Mouse (Mus musculus): ENCODE data around the gene Cplx2.

Cplx2 gene

DNA sequence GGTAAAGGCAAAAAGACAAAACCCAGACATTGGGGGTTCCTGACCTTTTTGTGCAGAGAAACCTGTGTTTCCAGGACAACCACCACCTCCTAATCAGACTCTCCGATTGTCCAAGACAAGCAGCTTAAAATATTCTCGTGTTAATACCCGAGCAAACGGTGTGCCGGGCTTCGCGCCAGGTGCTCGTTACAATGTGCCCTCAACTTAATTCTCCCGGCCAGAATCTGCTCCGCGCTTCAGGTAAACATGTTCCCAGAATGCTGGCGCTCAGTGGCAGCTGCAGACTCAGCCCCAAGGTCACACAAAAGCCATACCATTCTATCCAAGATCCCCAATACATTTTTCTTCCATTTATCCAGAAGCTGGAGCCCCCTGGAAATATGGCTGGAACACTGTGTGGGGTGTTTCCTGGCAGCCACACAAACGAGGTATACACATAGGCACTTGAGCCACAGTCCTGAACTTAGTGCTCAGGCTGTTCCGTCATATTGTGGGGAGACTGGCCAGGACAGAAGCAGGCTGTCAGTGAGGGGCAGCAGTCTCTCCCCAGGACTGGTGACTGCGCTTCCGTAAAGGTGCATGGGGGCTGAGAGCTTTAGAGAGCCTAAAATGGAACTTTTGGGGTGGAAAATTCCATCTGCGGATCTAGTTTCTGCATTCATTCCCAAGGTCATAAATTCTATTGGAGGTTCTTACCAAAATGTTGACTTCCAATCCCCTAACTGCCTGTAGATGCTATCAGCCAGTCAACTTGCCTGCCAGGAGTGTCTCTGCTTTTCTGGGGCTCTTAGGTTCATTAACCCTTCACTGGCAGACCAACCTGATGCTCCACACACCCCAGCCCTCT is 32.3 kb downstream of the Cplx2 start:
- DNase-seq = peak in 1 of 2 experiments; percentile 36

DNA sequence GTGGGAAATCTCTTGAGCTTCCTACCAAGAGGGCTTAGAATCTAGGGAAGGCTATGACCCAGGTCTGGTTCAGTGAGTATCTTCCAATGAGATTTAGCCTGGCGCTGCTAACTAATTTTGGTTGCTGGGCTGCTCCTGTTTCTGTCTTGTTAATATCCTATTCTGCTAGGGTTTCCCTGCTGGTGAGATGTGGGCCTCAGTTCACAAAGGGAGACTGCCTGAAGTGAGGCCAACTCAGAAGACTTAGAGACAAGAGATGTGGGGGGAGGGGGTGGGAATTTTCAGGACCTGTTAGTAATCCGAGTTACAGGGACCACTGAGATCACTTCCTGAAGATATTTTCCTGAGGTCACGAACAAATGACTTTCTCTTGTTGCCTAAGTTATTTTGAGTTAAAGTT is 33.1 kb downstream of the Cplx2 start:
- DNase-seq = no peak

DNA sequence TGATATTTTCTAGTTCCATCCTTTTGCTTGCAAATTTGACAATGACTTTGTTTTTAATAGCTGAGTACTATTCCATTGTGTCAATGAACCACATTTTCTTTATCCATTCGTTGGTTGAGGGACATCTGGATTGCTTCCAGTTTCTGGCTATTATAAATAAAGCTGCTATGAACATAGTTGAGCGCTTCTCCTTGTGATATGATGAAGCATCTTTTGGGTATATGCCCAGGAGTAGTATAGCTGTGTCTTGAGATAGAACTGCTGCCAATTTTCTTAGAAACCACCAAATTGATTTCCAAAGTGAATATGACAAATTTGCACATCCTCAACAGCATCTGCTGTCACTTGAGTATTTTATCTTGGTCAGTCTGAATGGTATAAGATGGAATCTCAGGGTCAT is 34.7 kb downstream of the Cplx2 start:
- DNase-seq = no peak

DNA sequence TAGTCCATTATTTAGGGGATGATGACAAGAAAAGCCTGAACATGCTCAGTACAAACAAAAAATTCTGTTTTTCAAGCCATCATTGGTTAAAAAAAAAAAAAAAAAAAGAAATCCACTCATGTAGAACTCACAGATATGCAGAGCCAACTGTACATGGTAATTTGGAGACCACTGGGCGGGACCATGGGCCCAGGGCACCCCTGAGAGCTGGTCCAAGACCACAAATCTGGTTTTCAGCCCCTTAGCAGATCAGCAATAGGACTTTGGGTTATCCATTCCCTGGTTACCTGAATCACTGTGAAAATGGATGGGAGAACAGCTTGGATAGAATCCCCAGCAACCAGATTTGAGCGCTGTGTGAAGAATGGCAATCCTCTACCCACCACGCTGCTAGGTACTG is 40.5 kb downstream of the Cplx2 start:
- no peak for DNase-seq

DNA sequence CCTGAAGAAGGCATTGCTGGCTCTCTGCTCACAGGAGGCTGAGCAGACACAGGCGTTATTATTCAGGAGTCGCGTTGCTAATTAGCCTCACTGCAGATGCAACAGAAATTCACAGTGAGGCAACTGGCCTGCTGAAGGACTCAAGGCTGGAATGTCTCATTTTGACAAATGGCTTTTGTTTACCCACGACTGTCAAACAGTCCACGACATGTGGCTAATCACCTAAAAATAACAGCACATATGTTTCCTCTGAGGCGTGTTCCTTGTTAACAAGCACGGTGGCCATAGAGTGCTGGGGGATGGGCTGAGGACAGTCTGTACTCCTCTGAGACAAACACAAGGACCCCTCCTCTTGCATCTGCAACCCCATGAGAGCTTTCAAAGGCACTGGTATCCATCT is 41.1 kb downstream of the Cplx2 start:
- DNase-seq = no peak

DNA sequence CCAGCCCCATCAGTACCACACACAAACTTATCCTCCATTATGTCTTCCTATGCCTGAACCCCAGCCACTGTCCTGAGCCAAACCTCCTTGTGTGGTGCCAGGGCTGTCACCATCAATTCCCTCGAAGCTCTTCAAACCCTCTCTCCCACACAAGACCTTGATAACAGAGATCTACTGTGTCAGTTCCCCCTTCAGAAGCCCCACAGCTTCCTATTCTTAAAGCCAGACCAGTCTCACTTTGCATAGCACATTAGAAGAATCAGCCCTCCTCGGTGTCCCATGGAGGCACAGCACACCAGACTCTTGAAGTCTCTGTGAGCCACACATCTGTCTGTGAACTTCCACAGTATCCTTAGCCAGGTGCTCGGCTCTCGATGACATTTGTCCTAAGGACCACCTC is 41.6 kb downstream of the Cplx2 start:
- DNase-seq = no peak

DNA sequence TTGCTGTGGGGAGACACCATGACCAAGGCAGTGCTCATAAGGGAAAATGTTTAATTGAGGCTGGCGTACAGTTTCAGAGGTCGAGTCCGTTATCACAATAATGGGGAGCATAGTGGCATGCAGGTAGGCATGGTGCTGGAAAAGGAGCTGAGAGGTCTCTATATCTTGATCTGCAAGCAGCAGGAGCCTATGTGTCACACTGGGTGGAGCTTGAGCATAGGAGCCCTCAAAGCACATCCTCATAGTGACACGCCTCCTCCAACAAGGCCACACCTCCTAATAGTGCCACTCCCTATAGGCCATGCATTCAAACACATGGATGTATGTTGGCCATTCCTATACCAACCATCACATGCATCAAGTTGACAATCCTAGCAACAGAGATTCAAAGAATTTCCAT is 43.9 kb downstream of the Cplx2 start:
- no peak for DNase-seq

DNA sequence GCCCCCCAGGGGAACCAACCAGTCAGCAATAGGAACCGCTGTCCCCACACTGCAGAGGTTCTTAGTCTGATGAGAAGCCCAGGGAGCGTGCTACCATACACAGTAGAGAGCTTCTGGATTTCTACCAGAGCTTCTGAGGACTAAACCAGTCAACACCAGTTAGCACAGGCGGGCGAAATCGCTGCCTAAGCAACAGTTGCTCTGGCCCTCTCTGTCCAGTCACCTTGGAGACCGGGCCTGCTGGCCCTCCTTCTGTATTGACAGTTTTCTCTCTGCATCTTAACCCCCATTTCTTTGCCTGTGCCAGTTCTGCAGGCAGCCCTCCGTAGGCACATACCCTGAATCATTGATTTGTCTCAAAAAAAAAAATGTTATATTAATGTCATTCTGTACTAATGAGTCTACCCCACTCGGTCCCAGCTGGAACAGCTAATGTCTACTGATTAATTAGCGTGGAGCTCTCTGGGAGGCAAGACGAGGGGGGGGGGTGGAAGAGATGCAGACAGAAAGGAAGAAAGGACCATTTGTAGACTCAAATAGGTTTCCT is 47.7 kb downstream of the Cplx2 start:
- no peak for DNase-seq

DNA sequence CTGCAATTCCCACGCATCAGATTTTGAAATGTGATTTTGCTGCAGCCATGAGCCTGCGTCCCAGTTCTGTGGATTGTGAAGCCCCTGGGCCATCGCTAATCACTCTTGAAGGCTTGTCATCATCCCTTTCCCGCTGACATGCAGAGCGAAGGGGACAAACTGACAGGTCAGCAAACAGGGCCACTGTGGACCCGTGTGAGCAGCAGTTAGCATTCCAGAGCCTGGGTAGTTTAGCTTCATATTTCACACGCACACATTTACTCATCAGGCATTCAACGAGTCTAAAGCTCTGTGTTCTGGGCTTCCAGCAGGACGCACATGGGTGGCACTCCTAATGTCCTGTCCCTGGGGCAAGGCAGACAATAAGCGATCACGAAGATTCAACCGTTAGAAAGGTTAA is 49.1 kb downstream of the Cplx2 start:
- no peak for DNase-seq

DNA sequence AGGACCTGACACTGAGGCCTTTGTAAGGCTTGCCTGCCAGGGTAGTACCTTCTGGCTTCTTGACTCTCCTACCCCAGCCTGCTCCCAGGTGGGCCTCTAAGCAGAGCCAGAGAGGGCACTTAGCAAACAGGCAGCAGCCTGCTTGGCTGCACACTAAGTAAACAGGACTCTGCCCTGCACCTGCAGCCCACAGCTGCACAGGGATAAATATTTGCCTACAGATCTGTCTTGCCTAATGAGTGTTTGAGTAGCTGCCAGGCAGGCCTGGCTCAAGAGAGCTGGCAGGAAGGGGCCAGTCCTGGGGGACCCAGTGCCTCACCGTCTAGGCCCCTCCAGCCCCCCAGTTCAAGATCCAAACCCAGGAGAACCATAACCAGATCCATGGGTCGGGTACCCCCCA is 54.1 kb downstream of the Cplx2 start:
- DNase-seq = no peak

DNA sequence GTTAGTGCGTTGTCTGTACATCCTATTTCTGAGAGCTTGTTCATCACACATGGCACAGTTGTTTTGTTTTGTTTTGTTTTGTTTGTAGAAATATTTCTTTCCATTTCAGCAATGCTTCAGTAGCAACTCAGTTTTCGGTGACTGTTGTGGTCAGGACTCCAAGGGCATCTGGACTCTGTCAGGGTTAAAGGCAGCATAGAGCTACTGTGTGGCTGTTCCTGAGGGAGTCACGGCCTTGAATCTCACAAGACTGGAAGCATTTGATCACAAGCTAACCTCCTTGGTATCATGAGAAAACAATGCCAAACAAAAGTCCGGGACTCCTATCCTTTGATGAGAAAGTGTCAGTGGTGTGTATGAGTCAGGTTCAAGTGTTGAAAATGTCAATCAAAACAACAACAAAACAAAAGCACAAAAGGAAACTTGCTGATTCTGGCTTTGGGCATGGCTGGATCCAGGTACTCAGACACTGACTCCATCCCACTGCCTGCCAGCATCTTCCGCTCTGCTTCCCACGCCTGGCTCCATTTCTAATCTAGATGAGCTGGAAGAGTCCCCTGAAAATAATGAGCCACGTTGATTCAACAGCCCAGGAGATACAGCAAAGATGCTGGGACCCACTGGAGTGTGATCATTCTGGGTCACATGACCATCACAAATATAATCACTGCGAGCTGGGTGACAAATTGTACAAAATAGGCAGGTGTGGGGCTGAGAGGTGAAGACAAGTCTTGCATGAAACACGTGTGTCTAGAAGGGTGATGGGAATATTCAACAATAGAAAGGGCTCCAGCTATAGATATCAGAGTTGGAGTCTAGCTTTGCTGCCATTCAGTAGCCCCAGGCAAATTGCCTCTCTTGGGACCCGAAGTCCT is 55.9 kb downstream of the Cplx2 start:
- no peak for DNase-seq

DNA sequence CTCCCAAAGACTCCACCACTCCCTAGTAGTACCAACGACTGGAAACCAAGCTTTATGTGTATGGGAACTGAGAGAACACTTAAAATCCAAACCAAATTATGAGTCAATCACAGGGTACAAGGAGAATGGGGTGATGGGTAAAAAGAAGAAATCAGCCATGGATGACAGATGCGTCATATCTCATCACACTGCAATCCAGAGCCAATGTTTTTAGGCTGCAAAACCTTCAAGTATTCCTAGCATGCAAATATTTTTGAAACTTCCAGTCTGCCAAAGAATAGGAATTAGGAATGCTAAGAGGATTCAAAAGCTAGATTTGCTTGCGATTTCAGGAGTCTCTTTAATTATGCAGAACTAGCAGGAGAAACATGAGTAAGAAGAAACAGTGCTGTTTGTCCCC is 57.6 kb downstream of the Cplx2 start:
- no peak for DNase-seq

DNA sequence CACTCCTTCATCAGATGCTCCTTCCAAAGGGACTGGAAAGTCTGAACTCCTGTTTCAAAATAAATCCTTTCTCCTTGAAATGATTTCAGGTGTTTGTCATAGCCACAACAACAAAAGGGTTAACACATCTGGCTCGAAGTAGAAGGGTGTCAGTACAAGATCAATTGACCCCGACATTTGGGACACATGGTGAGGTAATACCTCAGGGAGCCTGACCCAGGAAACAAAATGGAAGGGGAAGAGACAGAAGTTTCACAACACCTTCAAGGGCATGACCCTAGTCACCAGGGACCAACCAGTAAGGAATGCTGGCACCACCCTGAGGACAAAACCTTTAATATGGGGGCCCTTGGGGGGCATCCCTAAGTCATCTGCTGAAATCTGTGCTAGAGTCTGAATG is 58.9 kb downstream of the Cplx2 start:
- no peak for DNase-seq

DNA sequence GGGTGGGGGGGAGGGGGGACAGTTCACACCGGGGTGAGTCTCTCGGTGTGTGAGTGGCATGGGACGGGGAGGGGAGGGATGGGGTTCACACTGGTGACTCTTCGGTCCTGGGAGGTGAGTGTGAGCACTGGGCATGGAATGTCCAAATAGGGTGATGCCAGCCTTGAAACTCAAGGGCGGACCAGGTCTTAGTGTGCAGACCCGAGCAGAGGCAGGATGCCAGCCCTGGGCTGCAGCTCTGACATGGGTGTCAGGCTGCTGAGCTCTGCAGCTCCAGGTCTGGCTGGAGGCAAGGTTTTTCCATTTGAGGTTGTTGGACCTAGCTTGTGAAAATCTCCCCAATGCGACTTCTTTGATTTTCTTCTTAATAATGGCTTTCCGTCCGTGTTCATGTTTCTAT is 60.0 kb downstream of the Cplx2 start:
- no peak for DNase-seq

All from cerebellum, postnatal 36 days (tissue).